Mouse (Mus musculus) effector memory CD4-positive, alpha-beta T cell, adult 5 months (primary cell): ENCODE measurements around the gene Atp13a5. TPM values are rescaled to one million over a fixed set of nuclear protein-coding genes. Genes with fewer than 3 reads are reported as not detected.

Experiments
- polyA plus RNA-seq: library from polyadenylated mRNA; unstranded; fragments of 100-300 nt; shearing (Covaris generic); gene quantifications from one replicate; pipeline ENCODE4 v1.2.1, GENCODE M21; 2017

The Atp13a5 gene
- polyA plus RNA-seq: not detected

DNA sequence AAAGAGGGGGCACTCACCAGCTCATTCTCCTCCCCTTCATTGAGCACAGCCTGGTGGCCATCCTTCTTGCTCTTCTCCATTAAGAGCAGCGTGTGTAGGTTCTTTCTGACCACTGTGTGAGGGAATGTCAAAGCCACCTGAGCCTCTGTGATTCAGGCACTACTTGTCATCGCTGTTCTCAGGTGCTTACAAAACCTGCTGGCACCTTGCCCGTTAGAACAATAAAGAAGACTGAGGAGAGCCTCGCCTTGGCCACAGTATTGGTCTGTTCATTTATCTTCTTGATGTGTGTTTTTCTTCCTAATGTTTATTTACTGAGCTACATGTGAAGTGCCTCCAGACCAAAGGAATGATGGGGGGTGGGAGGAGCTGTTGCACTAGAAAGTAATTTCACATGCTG is at the start of gene Atp13a5:
Gene Atp13a5, minus strand, starts transcription at position 275 of the 400 bp plus-strand sequence.

DNA sequence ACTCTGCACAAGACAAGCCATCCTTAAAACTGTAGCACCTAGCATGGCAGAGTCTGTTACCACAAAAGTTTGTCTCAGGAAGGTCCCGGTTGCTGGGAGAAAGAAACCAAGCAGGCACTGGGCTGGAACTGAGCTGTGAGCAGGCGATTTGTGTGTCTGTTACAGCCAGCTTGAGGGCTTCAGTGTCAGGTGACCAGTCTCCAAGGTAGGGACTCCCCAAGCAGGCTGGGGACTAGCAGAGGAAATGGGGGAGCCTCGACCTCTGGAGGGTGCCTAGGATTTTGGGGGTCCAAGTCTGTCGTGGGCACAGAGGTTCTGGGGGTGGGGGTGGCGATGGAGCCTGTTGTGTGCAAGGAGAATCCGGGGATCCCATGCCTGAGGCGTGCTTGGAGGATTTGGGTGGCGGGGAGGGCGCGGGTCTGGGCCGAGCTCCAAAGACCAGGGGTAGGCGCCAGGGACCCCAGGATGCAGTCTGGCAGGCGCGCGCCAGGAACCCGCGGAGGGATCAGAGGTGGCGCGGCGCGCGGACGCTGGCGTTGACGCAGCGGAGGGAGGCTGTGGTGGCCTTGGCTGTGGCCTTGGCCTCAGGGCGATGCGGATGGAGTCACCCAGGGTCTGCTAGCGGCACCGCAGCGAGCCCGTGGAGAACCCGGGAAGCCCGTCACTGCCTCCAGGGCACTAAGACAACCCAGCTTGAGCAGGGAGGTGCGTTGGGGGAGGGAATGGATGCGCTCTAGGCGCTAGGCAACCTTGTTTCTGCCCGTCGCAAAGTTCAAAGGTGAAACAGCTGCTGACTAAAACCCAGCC is 168.7 kb downstream of the Atp13a5 start, which contains the start of gene Hrasls:
Gene Hrasls, plus strand, starts transcription at position 91 of the 807 bp plus-strand sequence.

Other genes with a start within 250 kb of the Atp13a5 start
- not detected for gene Hrasls, start 169.0 kb downstream of the Atp13a5 start, polyA plus RNA-seq
- gene Atp13a4, start 166.1 kb upstream of the Atp13a5 start, polyA plus RNA-seq: not detected
- 27.7 TPM for gene Opa1, start 200.6 kb upstream of the Atp13a5 start, polyA plus RNA-seq